Mouse (Mus musculus) G1E (cell line): ENCODE data around the gene Itpa. TPM values are rescaled to one million over a fixed set of nuclear protein-coding genes. Genes with fewer than 3 reads are reported as not detected.

Experiments used
- ATAC-seq: 2 replicates; pipeline ENCODE4 v1.8.0; 2016; ENCODE audit warnings: mild to moderate bottlenecking; ENCODE audit not compliant: insufficient number of reproducible peaks, poor library complexity, low FRiP score, severe bottlenecking; ENCODE audit errors: extremely low read depth
- DNase-seq: peaks from one replicate; pipeline ENCODE4 v3.0.0; 2012; ENCODE audit warnings: low spot score
- H3K27me3 ChIP-seq: 2 replicates; pipeline ENCODE4 v1.6.1; 2012; ENCODE audit warnings: mild to moderate bottlenecking, low read length, inconsistent platforms; ENCODE audit not compliant: insufficient read depth
- H3K36me3 ChIP-seq: replicated peaks from 2 replicates; pipeline ENCODE3; 2012; ENCODE audit warnings: mild to moderate bottlenecking, inconsistent platforms
- H3K4me1 ChIP-seq: 2 replicates; pipeline ENCODE4 v1.6.1; 2012; ENCODE audit warnings: low read depth, low read length, inconsistent platforms, mixed read lengths; ENCODE audit not compliant: insufficient read depth
- H3K4me3 ChIP-seq: 2 replicates; pipeline ENCODE4 v1.5.1; 2012; ENCODE audit warnings: low read depth, mild to moderate bottlenecking, inconsistent platforms, low read length, moderate library complexity, mixed read lengths
- H3K9me3 ChIP-seq: replicated peaks from 2 replicates; pipeline ENCODE4 v1.6.1; 2012; ENCODE audit warnings: inconsistent platforms
- CTCF ChIP-seq: IDR thresholded peaks from 2 replicates; pipeline ENCODE4 v1.5.1; 2012; ENCODE audit warnings: low read depth, low read length, inconsistent platforms, mixed read lengths
- GATA1 ChIP-seq: IDR thresholded peaks from 2 replicates; pipeline ENCODE4 v1.6.1; 2012; ENCODE audit warnings: borderline replicate concordance, low read length, inconsistent platforms, mixed read lengths
- GATA2 ChIP-seq: IDR thresholded peaks from 2 replicates; pipeline ENCODE4 v1.6.1; 2012; ENCODE audit warnings: low read depth, low read length, inconsistent platforms, borderline replicate concordance
- POLR2AphosphoS5 ChIP-seq: IDR thresholded peaks from 2 replicates; pipeline ENCODE4 v1.6.1; 2012; ENCODE audit warnings: low read depth, low read length, inconsistent platforms; ENCODE audit not compliant: insufficient replicate concordance
- TAL1 ChIP-seq: conservative IDR thresholded peaks from 2 replicates; pipeline ENCODE4 v1.6.1; 2012; ENCODE audit warnings: low read depth, low read length, inconsistent platforms, mixed read lengths
- polyA plus RNA-seq: library from polyadenylated mRNA; stranded (reverse); fragments of >175 nt; gene quantifications from 2 replicates; pipeline ENCODE4 v1.2.3, GENCODE M21; 2012
- total RNA-seq, 2 experiments: library from RNA; stranded (forward) in 1 of 2; stranded (reverse) in 1 of 2; fragments of 200-1000 nt in 1 of 2; fragments of >200 nt in 1 of 2; fragmentation: Nextera tagmentation in 1 of 2; gene quantifications; 2 replicates each; pipeline ENCODE4 v1.2.3; 2014 to 2017

Itpa gene
- total and polyA plus RNA-seq, 3 experiments, result 10.9 to 113 (median 11.1) TPM

DNA sequence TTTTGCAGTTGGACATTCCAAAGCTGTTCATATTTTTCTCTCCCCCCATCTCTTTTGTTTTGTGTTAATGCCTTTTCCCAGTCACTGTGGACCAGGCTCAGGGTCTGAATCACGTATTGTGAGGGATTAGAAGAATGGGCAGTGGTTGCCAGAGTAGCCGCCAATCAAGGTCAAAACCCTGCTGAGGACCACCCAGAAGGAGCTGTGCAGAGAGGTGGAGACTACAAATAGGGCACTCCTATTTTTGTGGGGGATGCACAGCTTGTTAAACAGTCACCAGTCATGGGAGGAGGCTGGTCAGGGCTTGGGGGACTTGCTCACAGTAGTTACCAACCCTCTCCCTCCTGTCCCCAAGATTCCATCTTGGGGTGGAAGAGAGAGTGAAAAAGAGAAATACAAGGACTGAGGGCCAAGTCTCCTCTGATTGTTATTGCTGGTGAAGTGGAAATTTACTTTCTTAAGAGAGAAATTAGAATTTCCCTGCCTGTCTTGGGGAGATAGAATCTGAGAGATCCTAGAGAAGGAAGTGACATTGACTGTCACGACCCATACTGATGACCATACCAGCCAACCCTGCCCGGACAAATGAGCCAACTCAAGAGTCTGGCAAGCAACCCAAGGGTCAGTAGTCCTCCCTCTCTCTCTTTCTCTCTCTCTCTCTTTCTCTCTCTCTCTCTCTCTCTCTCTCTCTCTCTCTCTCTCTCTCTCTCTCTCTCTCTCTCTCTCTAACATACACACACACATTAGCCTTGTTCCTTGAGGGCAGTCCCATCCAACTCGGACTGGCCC, 34.3 kb upstream of the Itpa start:
- TF ChIP-seq POLR2AphosphoS5 (no peak), GATA2 (no peak), GATA1 (no peak), TAL1 (no peak)
- peaks cover 38% of the 10 kb centered on the region for H3K27me3 ChIP-seq
- H3K9me3 ChIP-seq, result no peaks in the 10 kb centered on the region
- H3K4me3 ChIP-seq, result no peak overlapping the region
- peaks cover 28% of the 10 kb centered on the region for H3K4me1 ChIP-seq
- ATAC-seq, result no peak
- peaks cover 6% of the 10 kb centered on the region for H3K36me3 ChIP-seq
- no peak for DNase-seq

GRCm38 (mm10) chr2:130634006-130634738, 33.2 kb upstream of the Itpa start:
- Histone ChIP-seq H3K4me3 (no peak overlapping the region), H3K27me3 (peaks cover 48% of the 10 kb centered on the region), H3K4me1 (peaks cover 29% of the 10 kb centered on the region), H3K36me3 (peaks cover 3% of the 10 kb centered on the region), H3K9me3 (no peaks in the 10 kb centered on the region)
- TF ChIP-seq TAL1 (no peak), POLR2AphosphoS5 (no peak), GATA2 (no peak), CTCF (no peak), GATA1 (no peak)
- no peak for ATAC-seq
- no peak for DNase-seq

DNA sequence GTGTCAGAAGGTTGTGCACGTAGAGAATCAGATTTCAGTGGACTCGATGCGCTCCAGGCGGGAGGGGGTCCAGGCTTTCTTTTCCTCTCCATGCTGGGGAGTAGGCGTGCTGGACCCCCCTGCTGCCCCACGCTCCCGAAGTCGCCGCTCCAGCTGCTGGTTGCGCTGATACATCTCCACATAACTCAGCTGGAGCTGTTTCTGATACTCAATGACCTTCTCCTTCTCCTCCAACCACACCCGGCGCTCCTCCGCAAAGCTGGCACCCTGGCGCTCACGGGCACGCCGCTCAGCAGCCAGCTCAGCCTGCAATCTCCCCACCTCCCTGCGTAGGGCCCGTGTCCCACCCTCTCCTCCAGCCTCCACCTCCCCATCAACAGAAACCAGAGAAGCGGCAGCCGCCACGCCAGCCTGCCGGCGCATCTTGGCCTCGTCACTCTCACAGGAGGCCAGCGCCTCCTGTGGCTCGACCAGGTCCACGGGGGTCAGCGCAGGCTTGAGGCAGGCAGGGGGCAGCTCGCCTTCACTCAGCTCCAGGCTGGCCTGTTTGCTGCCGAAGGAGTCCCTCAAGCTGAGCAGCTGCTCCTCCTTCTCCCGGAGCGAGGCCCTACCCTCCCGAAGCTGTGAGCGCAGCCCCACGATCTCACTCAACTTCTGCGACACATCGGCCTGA, 32.5 kb upstream of the Itpa start:
- TF ChIP-seq POLR2AphosphoS5, result no peak
- no peak for TF ChIP-seq CTCF
- no peak for TF ChIP-seq GATA1
- no peak for TF ChIP-seq GATA2
- TF ChIP-seq TAL1, result no peak
- DNase-seq, result no peak
- ATAC-seq, result no peak
- no peaks in the 10 kb centered on the region for H3K9me3 ChIP-seq
- H3K4me1 ChIP-seq, result peaks cover 29% of the 10 kb centered on the region
- H3K27me3 ChIP-seq, result peaks cover 53% of the 10 kb centered on the region
- H3K4me3 ChIP-seq, result peak overlapping the region; percentile 26; the same call in 1 of the 2 replicates
- peaks cover 3% of the 10 kb centered on the region for H3K36me3 ChIP-seq

GRCm38 (mm10) chr2:130635847-130636246, 31.6 kb upstream of the Itpa start:
- Histone ChIP-seq H3K9me3 (no peaks in the 10 kb centered on the region), H3K27me3 (peaks cover 59% of the 10 kb centered on the region), H3K4me3 (no peak overlapping the region), H3K4me1 (peaks cover 25% of the 10 kb centered on the region), H3K36me3 (peaks cover 3% of the 10 kb centered on the region)
- no peak for ATAC-seq
- TF ChIP-seq TAL1 (no peak), GATA2 (no peak), POLR2AphosphoS5 (no peak), CTCF (no peak), GATA1 (no peak)
- DNase-seq, result no peak

- ATAC-seq, result no peak
- peaks cover 71% of the 10 kb centered on the region for H3K27me3 ChIP-seq
- H3K9me3 ChIP-seq, result no peaks in the 10 kb centered on the region
- no peak for DNase-seq
- peaks cover 3% of the 10 kb centered on the region for H3K36me3 ChIP-seq
- no peak overlapping the region for H3K4me3 ChIP-seq
- peaks cover 31% of the 10 kb centered on the region for H3K4me1 ChIP-seq
- TF ChIP-seq GATA1 (no peak), TAL1 (no peak), POLR2AphosphoS5 (no peak), CTCF (no peak), GATA2 (no peak)
Observed at GRCm38 (mm10) chr2:130638101-130638611, 29.3 kb upstream of the Itpa start.

GRCm38 (mm10) chr2:130639276-130639675, 28.1 kb upstream of the Itpa start:
- TF ChIP-seq TAL1 (no peak), CTCF (no peak), GATA2 (no peak), POLR2AphosphoS5 (no peak), GATA1 (no peak)
- Histone ChIP-seq H3K27me3 (peaks cover 62% of the 10 kb centered on the region), H3K4me1 (peaks cover 28% of the 10 kb centered on the region), H3K36me3 (peaks cover 3% of the 10 kb centered on the region), H3K4me3 (no peak overlapping the region), H3K9me3 (no peaks in the 10 kb centered on the region)
- DNase-seq, result no peak
- ATAC-seq, result no peak
